Mouse (Mus musculus) neural tube, embryonic 15.5 days (tissue): ENCODE results near the gene Tmem115. TPM values are rescaled to one million over a fixed set of nuclear protein-coding genes. Genes with fewer than 3 reads are reported as not detected.
A peak's percentile ranks its signal among the peaks of the same experiment; 100 is the strongest.
"Not testable (repeated sequence)": the region's sequence is repeated elsewhere in the genome, so short reads cannot be mapped to it uniquely, and the experiment has no call there.

Source experiments
- ATAC-seq: fragments of 200-750 bp; cut with Nextera tagmentation; 2 replicates; pipeline ENCODE4 v1.8.0; 2017; ENCODE audit warnings: mild to moderate bottlenecking, moderate TSS enrichment, moderate library complexity; ENCODE audit not compliant: low FRiP score
- H3K27ac ChIP-seq: fragments of 300-500 bp; sonication (generic); replicated peaks from 2 replicates; pipeline ENCODE4 v1.5.1; 2015; ENCODE audit warnings: mild to moderate bottlenecking, inconsistent platforms
- H3K27me3 ChIP-seq: fragments of 300-500 bp; sonication (generic); replicated peaks from 2 replicates; pipeline ENCODE4 v1.6.1; 2015; ENCODE audit warnings: inconsistent platforms
- H3K36me3 ChIP-seq: fragments of 300-500 bp; sonication (generic); 2 replicates; pipeline ENCODE4 v1.6.1; 2015; ENCODE audit warnings: inconsistent platforms
- H3K4me1 ChIP-seq: fragments of 300-500 bp; sonication (generic); 2 replicates; pipeline ENCODE4 v1.6.1; 2015; ENCODE audit warnings: inconsistent platforms
- H3K4me2 ChIP-seq: fragments of 300-500 bp; sonication (generic); 2 replicates; pipeline ENCODE4 v1.6.1; 2015; ENCODE audit warnings: inconsistent platforms, mild to moderate bottlenecking, moderate library complexity
- H3K4me3 ChIP-seq: fragments of 300-500 bp; sonication (generic); replicated peaks from 2 replicates; pipeline ENCODE4 v1.5.1; 2015; ENCODE audit warnings: mild to moderate bottlenecking, inconsistent platforms
- H3K9ac ChIP-seq: fragments of 300-500 bp; sonication (generic); replicated peaks from 2 replicates; pipeline ENCODE4 v1.6.1; 2015; ENCODE audit warnings: mild to moderate bottlenecking, inconsistent platforms
- H3K9me3 ChIP-seq: fragments of 300-500 bp; sonication (generic); replicated peaks from 2 replicates; pipeline ENCODE4 v1.6.1; 2016; ENCODE audit warnings: inconsistent platforms
- WGBS: fragments of 180-500 bp; shearing (Covaris S2); methylation state at CpG from one replicate; pipeline ENCODE4 v1.1.7; 2015; ENCODE audit warnings: mixed read lengths; 5-methylcytosine and 5-hydroxymethylcytosine counted together
- polyA plus RNA-seq: library from polyadenylated mRNA; unstranded; fragments of >200 nt; fragmentation: Nextera tagmentation; extraction: Ambion mirVana; gene quantifications from 2 replicates; pipeline ENCODE4 v1.2.1, GENCODE M21; 2015

The Tmem115 gene
- polyA plus RNA-seq, 1 experiment from 2014 or later = 45.7 TPM

DNA sequence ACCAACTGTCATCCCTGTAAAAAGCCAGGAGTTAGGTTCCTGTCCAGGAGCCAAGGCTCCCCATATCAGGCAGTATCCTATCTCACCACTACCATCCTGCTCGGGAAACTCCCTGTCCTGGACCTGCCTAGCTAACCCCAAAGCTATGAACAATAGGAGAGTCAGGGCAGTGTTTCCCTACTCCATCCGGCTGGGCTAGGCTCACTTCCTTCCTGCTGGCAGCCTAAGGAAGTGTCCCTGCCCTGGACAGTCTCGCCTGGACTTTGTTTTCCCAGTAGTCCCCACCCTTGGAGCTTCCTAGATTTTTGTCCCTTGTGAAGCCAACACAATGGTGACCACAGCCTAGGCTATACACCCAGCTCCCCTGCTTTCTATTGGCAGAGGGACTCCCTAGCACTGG, 33.1 kb downstream of the Tmem115 start:
- Histone ChIP-seq H3K36me3 (peaks cover 28% of the 10 kb centered on the region), H3K4me1 (peaks cover 66% of the 10 kb centered on the region), H3K27ac (peak overlapping the region; percentile 91; the same call in 1 of the 2 replicates), H3K4me3 (no peak overlapping the region), H3K9me3 (no peaks in the 10 kb centered on the region), H3K27me3 (no peaks in the 10 kb centered on the region), H3K9ac (no peak overlapping the region), H3K4me2 (peak overlapping the region; percentile 69; the same call in 1 of the 2 replicates)
- no peak for ATAC-seq
- 81% methylated on average over 3 of the region's 3 CpGs for WGBS

DNA sequence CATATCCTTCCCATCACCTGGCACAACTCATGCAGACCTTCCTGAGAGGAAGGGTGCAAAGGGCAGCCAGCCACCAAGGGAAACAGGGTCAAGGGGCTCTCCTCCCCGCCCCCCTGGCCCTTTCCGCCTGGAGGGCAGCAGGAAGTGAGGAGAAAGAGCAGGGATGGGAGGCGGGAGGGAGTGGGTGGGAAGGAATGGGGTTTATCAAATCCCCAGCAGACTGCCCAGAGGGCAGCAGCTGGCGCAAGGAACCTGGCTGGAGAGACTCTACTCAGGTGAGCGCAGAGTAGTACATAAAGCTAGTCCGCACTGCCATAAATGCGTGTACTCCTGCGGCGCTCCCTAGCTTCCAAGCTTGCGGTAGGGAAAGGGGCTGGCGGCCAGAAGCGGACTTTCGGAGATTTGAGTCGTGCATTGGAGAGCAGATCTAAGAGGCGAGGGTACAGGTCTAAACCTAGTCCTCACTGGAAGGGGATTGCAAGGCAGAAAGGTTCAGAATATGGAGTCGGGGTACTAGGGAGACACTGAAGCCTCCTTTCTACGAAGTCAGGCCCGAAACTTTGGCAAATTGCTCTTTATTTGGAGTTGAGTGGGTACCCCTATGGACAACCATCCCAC, 34.1 kb downstream of the Tmem115 start, which contains the start of gene Hyal2:
Gene Hyal2, plus strand, starts transcription at position 244 of the 618 bp plus-strand sequence.
- H3K27ac ChIP-seq = peak within 1 kb of the TSS; percentile 91
- no peak for ATAC-seq
- no peaks in the 10 kb centered on the region for H3K9me3 ChIP-seq
- H3K27me3 ChIP-seq = no peaks in the 10 kb centered on the region
- peak within 1 kb of the TSS; percentile 69 for H3K4me2 ChIP-seq
- peaks cover 65% of the 10 kb centered on the region for H3K4me1 ChIP-seq
- WGBS = 9% methylated on average over 18 of the region's 18 CpGs
- peak within 1 kb of the TSS; percentile 86 for H3K9ac ChIP-seq
- peak within 1 kb of the TSS; percentile 85 for H3K4me3 ChIP-seq
- H3K36me3 ChIP-seq = peaks cover 33% of the 10 kb centered on the region

DNA sequence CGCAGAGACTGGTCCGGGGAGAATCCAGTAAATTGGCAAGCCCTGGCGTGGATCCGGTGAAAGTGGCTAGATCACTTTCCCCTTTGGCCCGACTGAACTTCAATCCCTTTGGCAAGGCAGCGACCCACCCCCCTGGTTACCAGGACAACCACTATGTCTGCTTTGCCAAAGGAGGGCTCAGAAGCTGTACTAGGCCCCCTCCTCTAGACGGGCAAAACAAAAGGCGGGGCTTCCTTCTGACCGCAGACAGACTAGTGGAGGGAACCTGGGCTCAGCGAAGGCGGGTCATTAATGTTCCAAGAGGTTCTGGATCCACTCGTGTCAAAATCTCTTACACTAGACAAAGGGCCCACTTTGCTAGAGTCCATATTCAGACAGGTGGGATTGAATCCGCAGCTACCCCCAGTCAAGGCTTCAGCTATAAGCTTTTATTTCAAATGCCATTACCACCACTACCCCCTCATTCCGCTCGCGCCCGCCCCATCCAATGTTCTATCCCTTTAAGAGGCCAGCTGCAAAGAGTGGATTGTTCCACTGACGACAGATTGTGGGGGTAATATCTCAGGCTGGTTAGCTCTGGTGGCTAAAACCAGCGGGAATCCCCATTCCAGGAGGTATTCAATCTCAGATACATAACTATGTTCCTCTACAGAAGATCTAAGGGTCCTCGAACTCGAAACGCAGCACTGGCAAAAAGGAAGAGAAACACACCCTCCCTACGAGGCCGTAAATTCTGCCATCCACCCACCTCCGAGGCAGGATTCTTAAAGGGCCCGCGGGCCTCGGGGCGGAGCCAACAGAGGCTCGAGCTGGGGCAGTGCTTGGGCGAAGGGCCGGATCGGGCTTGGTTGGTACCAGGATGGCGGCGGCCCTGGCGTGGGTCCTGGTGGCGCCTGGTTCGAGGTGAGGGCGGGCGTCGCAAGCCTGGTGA, 34.9 kb downstream of the Tmem115 start:
- H3K4me1 ChIP-seq = peaks cover 61% of the 10 kb centered on the region
- H3K9ac ChIP-seq = peak overlapping the region; percentile 86
- H3K27ac ChIP-seq = peak overlapping the region; percentile 91
- ATAC-seq = peak; percentile 89
- no peaks in the 10 kb centered on the region for H3K27me3 ChIP-seq
- H3K4me2 ChIP-seq = peak overlapping the region; percentile 69
- H3K9me3 ChIP-seq = no peaks in the 10 kb centered on the region
- WGBS = under 1% methylated on average over 41 of the region's 41 CpGs
- peaks cover 39% of the 10 kb centered on the region for H3K36me3 ChIP-seq
- peak overlapping the region; percentile 85 for H3K4me3 ChIP-seq

DNA sequence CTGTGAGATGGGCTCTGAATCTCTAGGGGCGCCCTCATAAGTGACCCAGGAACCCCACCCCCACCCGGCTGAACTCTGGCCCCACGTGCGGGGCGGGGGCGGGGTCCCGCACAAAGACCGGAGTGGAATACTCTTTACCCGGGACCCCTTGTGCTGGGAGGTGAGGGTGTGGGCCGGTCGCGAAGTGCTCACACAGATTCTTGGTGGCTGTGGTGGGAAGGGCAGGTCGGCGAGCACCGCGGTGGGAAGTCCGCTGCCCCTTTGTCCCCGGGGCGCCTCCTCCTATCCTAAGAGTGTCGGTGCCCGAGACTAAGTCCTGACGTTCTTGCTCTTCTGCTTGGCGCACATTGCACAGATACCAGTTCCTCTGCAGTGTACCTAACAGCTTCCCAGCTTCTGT, 35.5 kb downstream of the Tmem115 start:
- Histone ChIP-seq H3K27ac (peak overlapping the region; percentile 91), H3K27me3 (no peaks in the 10 kb centered on the region), H3K4me1 (peaks cover 54% of the 10 kb centered on the region), H3K9ac (peak overlapping the region; percentile 86), H3K4me3 (peak overlapping the region; percentile 85), H3K9me3 (no peaks in the 10 kb centered on the region), H3K4me2 (peak overlapping the region; percentile 69), H3K36me3 (peaks cover 42% of the 10 kb centered on the region)
- under 1% methylated on average over 23 of the region's 23 CpGs for WGBS
- ATAC-seq = peak; percentile 26

DNA sequence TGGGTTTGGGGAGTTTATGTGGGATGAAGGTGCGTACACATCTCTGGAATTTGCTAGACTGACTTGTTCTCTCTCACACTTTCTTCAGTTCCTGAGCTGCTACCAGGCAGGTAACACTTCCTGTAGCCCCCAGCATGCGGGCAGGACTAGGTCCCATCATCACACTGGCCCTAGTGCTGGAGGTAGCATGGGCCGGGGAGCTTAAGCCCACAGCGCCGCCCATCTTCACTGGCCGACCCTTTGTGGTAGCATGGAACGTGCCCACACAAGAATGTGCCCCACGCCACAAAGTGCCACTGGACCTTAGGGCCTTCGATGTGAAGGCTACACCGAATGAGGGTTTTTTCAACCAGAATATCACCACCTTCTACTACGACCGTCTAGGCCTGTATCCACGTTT, 36.3 kb downstream of the Tmem115 start:
- Histone ChIP-seq H3K9me3 (no peaks in the 10 kb centered on the region), H3K4me2 (peak overlapping the region; percentile 69), H3K27me3 (no peaks in the 10 kb centered on the region), H3K4me1 (peaks cover 47% of the 10 kb centered on the region), H3K36me3 (peaks cover 41% of the 10 kb centered on the region), H3K27ac (peak overlapping the region; percentile 91; the same call in 1 of the 2 replicates), H3K9ac (peak overlapping the region; percentile 86), H3K4me3 (peak overlapping the region; percentile 85)
- 47% methylated on average over 13 of the region's 13 CpGs for WGBS
- no peak for ATAC-seq

DNA sequence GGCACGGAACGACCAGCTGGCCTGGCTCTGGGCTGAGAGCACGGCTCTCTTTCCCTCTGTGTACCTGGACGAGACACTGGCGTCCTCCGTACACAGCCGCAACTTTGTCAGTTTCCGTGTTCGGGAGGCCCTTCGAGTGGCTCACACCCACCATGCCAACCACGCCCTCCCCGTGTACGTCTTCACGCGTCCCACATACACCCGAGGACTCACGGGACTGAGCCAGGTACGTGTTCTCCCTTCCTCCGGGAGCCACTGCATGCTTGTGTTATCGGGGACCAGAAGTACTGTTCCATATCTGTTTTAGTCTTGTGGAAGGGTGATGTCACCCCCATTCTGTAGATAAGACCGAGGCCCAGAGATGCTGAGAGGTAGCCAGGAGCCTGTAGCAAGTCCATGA, 37.1 kb downstream of the Tmem115 start:
- Histone ChIP-seq H3K9ac (0 out of 2 replicates have a peak overlapping the region, but pooled peaks have one; percentile 86), H3K4me2 (peak overlapping the region; percentile 69), H3K4me3 (peak overlapping the region; percentile 85; the same call in 1 of the 2 replicates), H3K27me3 (no peaks in the 10 kb centered on the region), H3K9me3 (no peaks in the 10 kb centered on the region), H3K27ac (no peak overlapping the region), H3K4me1 (peaks cover 42% of the 10 kb centered on the region), H3K36me3 (peaks cover 36% of the 10 kb centered on the region)
- no peak for ATAC-seq
- 95% methylated on average over 21 of the region's 21 CpGs for WGBS

DNA sequence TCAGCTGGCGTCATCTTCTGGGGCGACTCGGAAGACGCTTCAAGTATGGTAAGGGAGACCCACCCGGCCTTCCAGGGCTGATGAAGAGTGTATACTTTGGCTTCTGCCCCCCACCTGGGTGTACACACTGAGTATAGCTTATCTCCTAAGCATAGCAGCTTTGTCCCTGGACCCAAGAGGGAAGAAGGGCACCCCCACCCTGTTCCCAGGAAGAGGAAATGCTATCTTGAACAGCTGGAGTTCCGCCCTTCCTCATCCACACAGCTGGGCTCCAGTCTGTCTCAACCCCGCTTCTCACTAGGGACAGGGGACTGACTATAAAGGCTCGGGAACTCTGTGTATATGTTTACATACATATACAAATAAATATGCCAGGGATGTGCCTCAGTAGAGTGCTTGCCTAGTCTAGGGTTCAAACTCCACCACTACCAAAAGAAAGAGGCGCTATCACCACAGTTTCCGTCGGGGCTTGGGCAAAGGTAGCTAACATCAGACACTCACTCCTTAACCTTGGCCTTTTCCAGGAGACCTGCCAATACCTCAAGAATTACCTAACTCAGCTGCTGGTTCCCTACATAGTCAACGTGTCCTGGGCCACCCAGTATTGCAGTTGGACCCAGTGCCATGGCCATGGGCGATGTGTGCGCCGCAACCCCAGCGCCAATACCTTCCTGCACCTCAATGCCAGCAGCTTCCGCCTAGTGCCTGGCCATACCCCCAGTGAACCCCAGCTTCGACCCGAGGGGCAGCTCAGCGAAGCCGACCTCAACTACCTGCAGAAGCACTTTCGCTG, 38.0 kb downstream of the Tmem115 start:
- WGBS = 96% methylated on average over 22 of the region's 22 CpGs
- no peak overlapping the region for H3K27ac ChIP-seq
- H3K4me1 ChIP-seq = peaks cover 42% of the 10 kb centered on the region
- H3K4me3 ChIP-seq = no peak overlapping the region
- H3K36me3 ChIP-seq = peaks cover 33% of the 10 kb centered on the region
- no peak overlapping the region for H3K9ac ChIP-seq
- H3K4me2 ChIP-seq = peak overlapping the region; percentile 9; the same call in 1 of the 2 replicates
- no peaks in the 10 kb centered on the region for H3K27me3 ChIP-seq
- no peak for ATAC-seq
- H3K9me3 ChIP-seq = no peaks in the 10 kb centered on the region

DNA sequence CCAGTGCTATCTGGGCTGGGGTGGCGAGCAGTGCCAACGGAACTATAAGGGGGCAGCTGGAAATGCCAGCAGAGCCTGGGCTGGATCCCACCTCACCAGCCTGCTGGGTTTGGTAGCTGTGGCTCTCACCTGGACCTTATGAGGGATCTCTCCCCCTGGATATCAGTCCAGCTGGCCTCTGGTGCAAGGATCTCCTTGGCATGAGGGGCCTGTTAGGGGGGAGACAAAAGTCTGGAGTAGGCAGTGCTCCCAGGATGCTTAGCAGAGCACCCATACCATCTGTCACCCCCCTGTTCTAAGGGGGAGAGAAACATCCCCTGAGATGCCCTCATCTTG, 38.5 kb downstream of the Tmem115 start:
- no peaks in the 10 kb centered on the region for H3K27me3 ChIP-seq
- no peaks in the 10 kb centered on the region for H3K9me3 ChIP-seq
- no peak overlapping the region for H3K4me3 ChIP-seq
- H3K4me2 ChIP-seq = no peak overlapping the region
- peaks cover 33% of the 10 kb centered on the region for H3K36me3 ChIP-seq
- no peak overlapping the region for H3K9ac ChIP-seq
- WGBS = 100% methylated on average over 2 of the region's 2 CpGs
- H3K4me1 ChIP-seq = peaks cover 46% of the 10 kb centered on the region
- H3K27ac ChIP-seq = no peak overlapping the region
- no peak for ATAC-seq

DNA sequence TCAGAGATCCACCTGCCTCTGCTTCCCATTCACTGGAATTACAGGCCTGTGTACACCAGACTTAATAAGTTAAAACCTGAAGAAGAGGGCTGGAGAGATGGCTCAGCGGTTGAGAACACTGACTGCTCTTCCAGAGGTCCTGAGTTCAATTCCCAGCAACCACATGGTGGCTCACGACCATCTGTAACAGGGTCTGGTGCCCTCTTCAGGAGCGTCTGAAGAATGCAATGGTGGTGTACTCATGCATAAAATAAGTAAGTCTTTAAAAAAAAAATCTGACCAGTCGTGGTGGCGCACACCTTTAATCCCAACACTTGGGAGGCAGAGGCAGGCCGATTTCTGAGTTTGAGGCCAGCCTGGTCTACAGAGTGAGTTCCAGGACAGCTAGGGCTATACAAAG, 40.0 kb downstream of the Tmem115 start:
- H3K36me3 ChIP-seq = peaks cover 33% of the 10 kb centered on the region
- H3K4me2 ChIP-seq, ATAC-seq, H3K4me3 ChIP-seq, H3K9ac ChIP-seq, H3K27me3 ChIP-seq, H3K27ac ChIP-seq, H3K9me3 ChIP-seq: not testable (repeated sequence)
- H3K4me1 ChIP-seq = peaks cover 41% of the 10 kb centered on the region
- WGBS = 84% methylated on average over 6 of the region's 6 CpGs

DNA sequence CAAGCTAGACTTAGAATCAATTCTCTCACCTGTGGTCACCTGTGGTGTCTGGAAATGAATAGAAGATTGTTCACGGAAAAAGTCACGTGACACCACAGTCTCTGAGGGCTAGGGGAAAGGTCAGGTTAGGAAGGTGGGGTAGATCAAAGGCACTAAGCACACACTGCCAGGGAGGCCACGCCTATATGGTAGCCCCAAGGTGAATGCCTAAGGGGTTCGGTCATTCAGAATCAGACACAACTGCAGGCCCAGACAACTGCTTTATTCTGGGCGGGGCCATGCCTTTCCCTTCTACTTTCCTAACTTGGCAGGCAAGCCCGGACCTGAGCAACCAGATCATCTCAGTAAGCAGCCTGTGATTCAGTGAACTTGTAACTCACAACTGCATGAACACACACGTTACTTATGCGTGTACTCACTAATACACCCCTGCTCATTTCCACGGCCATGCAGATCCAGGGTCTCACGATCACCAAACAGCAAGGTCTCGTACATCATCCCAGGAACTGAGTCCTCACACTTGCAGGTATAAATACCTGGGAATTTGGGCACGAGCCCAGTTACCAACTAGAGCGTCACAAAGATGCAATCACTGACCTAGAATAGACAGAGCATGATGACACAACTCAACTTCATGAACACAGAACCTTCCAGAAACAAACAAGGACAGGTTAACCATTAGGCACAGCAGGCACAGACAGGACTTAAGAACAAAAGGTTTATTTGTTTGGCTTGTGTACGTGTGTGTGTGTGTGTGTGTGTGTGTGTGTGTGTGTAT, 42.0 kb downstream of the Tmem115 start:
- H3K9me3 ChIP-seq = no peaks in the 10 kb centered on the region
- H3K9ac ChIP-seq = no peak overlapping the region
- peaks cover 45% of the 10 kb centered on the region for H3K4me1 ChIP-seq
- WGBS = 87% methylated on average over 14 of the region's 14 CpGs
- no peak for ATAC-seq
- no peak overlapping the region for H3K4me3 ChIP-seq
- no peak overlapping the region for H3K27ac ChIP-seq
- no peak overlapping the region for H3K4me2 ChIP-seq
- H3K27me3 ChIP-seq = no peaks in the 10 kb centered on the region
- peaks cover 33% of the 10 kb centered on the region for H3K36me3 ChIP-seq
